Mouse (Mus musculus) C2C12 (cell line): ENCODE data around the gene Prph.

ENCODE experiments used
- CTCF ChIP-seq: IDR thresholded peaks from one replicate; pipeline ENCODE4 v1.5.1; 2011; ENCODE audit not compliant: control insufficient read depth, insufficient read depth, insufficient read length
- FOSL1 ChIP-seq: IDR thresholded peaks from one replicate; pipeline ENCODE4 v1.8.0; 2011; ENCODE audit warnings: mild to moderate bottlenecking, low read length; ENCODE audit not compliant: poor library complexity, insufficient read depth, severe bottlenecking
- MAX ChIP-seq: IDR thresholded peaks from one replicate; pipeline ENCODE4 v1.6.1; 2011; ENCODE audit warnings: mild to moderate bottlenecking, control low read depth
- MYOD1 ChIP-seq: IDR thresholded peaks from one replicate; pipeline ENCODE4 v1.6.1; 2011; ENCODE audit warnings: low read depth; ENCODE audit not compliant: control insufficient read depth, insufficient read length
- MYOG ChIP-seq: IDR thresholded peaks from one replicate; pipeline ENCODE4 v1.6.1; 2011; ENCODE audit not compliant: control insufficient read depth, insufficient read length; ENCODE audit errors: extremely low read depth
- USF1 ChIP-seq: IDR thresholded peaks from one replicate; pipeline ENCODE4 v1.6.1; 2011; ENCODE audit warnings: low read depth, mild to moderate bottlenecking, control low read depth, moderate library complexity

DNA sequence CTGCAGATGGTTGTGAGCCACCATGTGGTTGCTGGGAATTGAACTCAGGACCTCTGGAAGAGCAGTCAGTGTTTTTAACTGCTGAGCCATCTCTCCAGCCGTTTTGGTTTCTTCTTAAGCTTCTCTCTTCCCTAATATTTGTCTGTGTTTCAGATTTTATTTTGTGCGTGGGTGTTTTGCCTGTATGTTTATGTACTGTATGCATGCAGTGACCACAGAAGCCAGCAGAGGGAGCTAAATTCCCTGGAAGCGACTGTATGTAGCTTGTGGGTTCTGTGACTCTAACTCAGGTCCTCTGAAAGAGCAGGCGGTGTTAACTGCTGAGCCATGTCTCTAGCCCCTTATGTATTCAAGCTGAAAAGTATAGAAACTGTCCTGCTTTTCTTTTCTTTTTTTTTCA is 28.7 kb upstream of the Prph start:
- TF ChIP-seq CTCF: peak; percentile 43
- no peak for TF ChIP-seq USF1
- no peak for TF ChIP-seq MYOD1
- TF ChIP-seq MYOG: no peak
- TF ChIP-seq MAX: no peak
- no peak for TF ChIP-seq FOSL1
